Mouse (Mus musculus): Measurements from ENCODE around the gene Pzp.

GRCm38 (mm10) chr6:128549463-128550452, 23.2 kb upstream of the Pzp start:
- no peak for TF ChIP-seq CTCF (conservative IDR thresholded peaks at IDR 0.05; ENCODE audit: low read length)
- TF ChIP-seq POU5F1 (IDR thresholded peaks at IDR 0.05; ENCODE audit: borderline replicate concordance, low read length), result no peak
